Mouse (Mus musculus) CH12.LX (cell line): ENCODE measurements at regions not wholly inside any gene's neighbourhood (a gene's known extent, or its start where the extent isn't known, plus 50 kb on each side); places are given as distances from the start of the nearest gene placed in this dataset.

Experiments used
- DNase-seq: peaks from one replicate; pipeline ENCODE4 v3.0.0-alpha.2; 2013; ENCODE audit errors: extremely low read depth
- H3K27ac ChIP-seq: 2 replicates; pipeline ENCODE4 v1.5.1; 2012; ENCODE audit warnings: low read depth, mild to moderate bottlenecking, control low read depth, moderate library complexity; ENCODE audit not compliant: insufficient read depth
- H3K27me3 ChIP-seq: replicated peaks from 2 replicates; pipeline ENCODE3; 2012; ENCODE audit warnings: inconsistent platforms
- H3K36me3 ChIP-seq, 2 experiments: replicated peaks in 1 of 2; 2 replicates each; pipeline versions ENCODE3 to v1.6.1; 2012; ENCODE audit warnings: inconsistent platforms in 1 of 2, low read length in 1 of 2, mild to moderate bottlenecking in 1 of 2, mixed read lengths in 1 of 2, moderate library complexity in 1 of 2; ENCODE audit not compliant: control insufficient read depth in 1 of 2, insufficient read depth in 1 of 2
- H3K4me1 ChIP-seq, 2 experiments: 2 replicates each; pipeline ENCODE4 v1.6.1; 2012; ENCODE audit warnings: inconsistent platforms in 1 of 2, moderate library complexity in 1 of 2; ENCODE audit not compliant: insufficient read depth in 2 of 2, control insufficient read depth in 1 of 2
- H3K4me2 ChIP-seq: 2 replicates; pipeline ENCODE4 v1.6.1; 2012; ENCODE audit warnings: low read depth, mild to moderate bottlenecking, control low read depth; ENCODE audit not compliant: poor library complexity, insufficient read depth, severe bottlenecking
- H3K4me3 ChIP-seq, 3 experiments: fragments of 150-350 bp in 1 of 3; sonication (generic) in 1 of 3; replicated peaks in 1 of 3; 2 replicates each; pipeline versions ENCODE3 to v1.5.1; 2011 to 2012; ENCODE audit warnings: low read depth in 2 of 3, low read length in 2 of 3, mild to moderate bottlenecking in 2 of 3, moderate library complexity in 2 of 3, control low read depth in 1 of 3, improper control_type of control experiment in 1 of 3, inconsistent platforms in 1 of 3, mixed read lengths in 1 of 3; ENCODE audit not compliant: poor library complexity in 1 of 3
- H3K79me2 ChIP-seq: replicated peaks from 2 replicates; pipeline ENCODE4 v1.6.1; 2012; ENCODE audit warnings: mild to moderate bottlenecking, moderate library complexity; ENCODE audit not compliant: control insufficient read depth, poor library complexity, insufficient read depth, severe bottlenecking; ENCODE audit errors: extremely low read depth
- H3K9ac ChIP-seq: 2 replicates; pipeline ENCODE4 v1.6.1; 2012; ENCODE audit warnings: low read depth, mild to moderate bottlenecking, control low read depth, moderate library complexity; ENCODE audit not compliant: insufficient read depth
- H3K9me3 ChIP-seq: replicated peaks from 2 replicates; pipeline ENCODE3; 2012; ENCODE audit warnings: low read length, inconsistent platforms, mixed read lengths
- CHD1 ChIP-seq: IDR thresholded peaks from 2 replicates; pipeline ENCODE4 v1.6.1; 2012; ENCODE audit warnings: low read depth, low read length, improper control_type of control experiment, inconsistent platforms
- CTCF ChIP-seq, 2 experiments: IDR thresholded peaks in 1 of 2; conservative IDR thresholded peaks in 1 of 2; 2 replicates each; pipeline ENCODE4 v1.5.1; 2011 to 2012; ENCODE audit warnings: low read depth in 2 of 2, low read length in 2 of 2, improper control_type of control experiment in 1 of 2, inconsistent platforms in 1 of 2, mild to moderate bottlenecking in 1 of 2, moderate library complexity in 1 of 2
- MEF2A ChIP-seq: IDR thresholded peaks from 2 replicates; pipeline ENCODE4 v1.6.1; 2014; ENCODE audit warnings: low read depth, mild to moderate bottlenecking, inconsistent platforms, low read length, improper control_type of control experiment, borderline replicate concordance
- PAX5 ChIP-seq: IDR thresholded peaks from 2 replicates; pipeline ENCODE4 v1.6.1; 2012; ENCODE audit warnings: low read length, inconsistent platforms, mixed read lengths
- RAD21 ChIP-seq: IDR thresholded peaks from 2 replicates; pipeline ENCODE4 v1.6.1; 2011; ENCODE audit warnings: low read depth, mild to moderate bottlenecking, low read length, improper control_type of control experiment, moderate library complexity
- SMC3 ChIP-seq: IDR thresholded peaks from 2 replicates; pipeline ENCODE4 v1.6.1; 2011; ENCODE audit warnings: low read depth, low read length, improper control_type of control experiment
- TBP ChIP-seq: conservative IDR thresholded peaks from 2 replicates; pipeline ENCODE4 v1.6.1; 2011; ENCODE audit warnings: low read depth, low read length, improper control_type of control experiment
- TCF12 ChIP-seq: IDR thresholded peaks from 2 replicates; pipeline ENCODE4 v1.6.1; 2014; ENCODE audit warnings: low read depth, mild to moderate bottlenecking, inconsistent platforms, low read length, improper control_type of control experiment
- dilution Hi-C: fragments of 300-500 bp; cut with MboI; formaldehyde crosslinking; loops from 2 replicates; pipeline ENCODE4 v1.14.3; 2020; ENCODE audit warnings: low sequenced_read_pairs; ENCODE audit not compliant: extremely low pct_unique_long_range_greater_than_20kb, extremely low pct_ligation_motif_present
- in situ Hi-C: fragments of 300-500 bp; cut with MboI; formaldehyde crosslinking; loops from 3 replicates; pipeline ENCODE4 v1.14.3; 2019; ENCODE audit warnings: low sequenced_read_pairs, low pct_ligation_motif_present, low pct_unique_long_range_greater_than_20kb, mixed read lengths

GRCm38 (mm10) chrX:85971973-85972372, 72.0 kb upstream of the Samt3 start:
- Histone ChIP-seq H3K9me3 (no peaks in the 10 kb centered on the region), H3K79me2 (no peaks in the 10 kb centered on the region), H3K4me1 (no peaks in the 10 kb centered on the region), H3K4me3 (no peak overlapping the region), H3K27ac (no peak overlapping the region), H3K4me2 (no peak overlapping the region), H3K36me3 (no peaks in the 10 kb centered on the region), H3K9ac (no peak overlapping the region), H3K27me3 (no peaks in the 10 kb centered on the region)
- in situ Hi-C loops (no loop called here), dilution Hi-C loops (no loop called here)
- no peak; the same call in 1 of the 2 replicates for TF ChIP-seq RAD21
- TF ChIP-seq SMC3: peak; percentile 10; the same call in 1 of the 2 replicates
- TF ChIP-seq CTCF (conservative IDR thresholded peaks at IDR 0.05 in 1 of 2, IDR thresholded peaks at IDR 0.05 in 1 of 2; ENCODE audit: low read depth in 2 of 2, low read length in 2 of 2): peak; percentile 17 to 29; a peak in 2 of 4 replicates
- peak; percentile 7 for DNase-seq

- TF ChIP-seq TBP (no peak), RAD21 (peak; percentile 29), CHD1 (no peak), TCF12 (no peak), CTCF (conservative IDR thresholded peaks at IDR 0.05 in 1 of 2, IDR thresholded peaks at IDR 0.05 in 1 of 2; ENCODE audit: low read depth in 2 of 2, low read length in 2 of 2) (peak in 1 of 2 experiments; percentile 41; a peak in 2 of 4 replicates), MEF2A (no peak), PAX5 (no peak)
- TF ChIP-seq, all 38 proteins: peak for 2
- Histone ChIP-seq H3K9me3 (no peaks in the 10 kb centered on the region), H3K4me2 (no peak overlapping the region), H3K36me3 (no peaks in the 10 kb centered on the region), H3K27ac (no peak overlapping the region), H3K79me2 (no peaks in the 10 kb centered on the region), H3K4me3 (no peak overlapping the region), H3K27me3 (no peaks in the 10 kb centered on the region), H3K4me1 (no peaks in the 10 kb centered on the region), H3K9ac (no peak overlapping the region)
- DNase-seq: peak; percentile 5
- in situ Hi-C loops: no loop called here
- dilution Hi-C loops: no loop called here
Observed at GRCm38 (mm10) chrX:85981051-85981450, 62.9 kb upstream of the Samt3 start.
